Mouse (Mus musculus): ENCODE measurements around the gene H2-M10.2.
"Not testable (repeated sequence)": the region's sequence is repeated elsewhere in the genome, so short reads cannot be mapped to it uniquely, and the experiment has no call there.

H2-M10.2 gene

GRCm38 (mm10) chr17:36252250-36252876 is 33.9 kb downstream of the H2-M10.2 start:
- DNase-seq (ENCODE audit: low spot score) = no peak

GRCm38 (mm10) chr17:36248886-36249285 is 37.4 kb downstream of the H2-M10.2 start:
- no peak for DNase-seq (ENCODE audit: low spot score)

GRCm38 (mm10) chr17:36245741-36246140 is 40.5 kb downstream of the H2-M10.2 start:
- no peak for DNase-seq (ENCODE audit: low spot score)

- no peak for DNase-seq (ENCODE audit: low spot score)
Observed at GRCm38 (mm10) chr17:36244031-36244430, 42.3 kb downstream of the H2-M10.2 start.

GRCm38 (mm10) chr17:36240637-36241213 is 45.6 kb downstream of the H2-M10.2 start:
- DNase-seq (ENCODE audit: low spot score) = no peak

- no peak for DNase-seq (ENCODE audit: low spot score)
Observed at GRCm38 (mm10) chr17:36237321-36237921, 48.9 kb downstream of the H2-M10.2 start.

- not testable (repeated sequence) for DNase-seq (ENCODE audit: low spot score)
Observed at GRCm38 (mm10) chr17:36235300-36235699, 51.0 kb downstream of the H2-M10.2 start.
